Mouse (Mus musculus) 3T3-L1 (cell line): ENCODE results near the gene Rfx6.

Experiments used
- DNase-seq: peaks from one replicate; pipeline ENCODE4 v3.0.0-alpha.2; 2015; ENCODE audit warnings: low read depth, low spot score

Gene Rfx6

DNA sequence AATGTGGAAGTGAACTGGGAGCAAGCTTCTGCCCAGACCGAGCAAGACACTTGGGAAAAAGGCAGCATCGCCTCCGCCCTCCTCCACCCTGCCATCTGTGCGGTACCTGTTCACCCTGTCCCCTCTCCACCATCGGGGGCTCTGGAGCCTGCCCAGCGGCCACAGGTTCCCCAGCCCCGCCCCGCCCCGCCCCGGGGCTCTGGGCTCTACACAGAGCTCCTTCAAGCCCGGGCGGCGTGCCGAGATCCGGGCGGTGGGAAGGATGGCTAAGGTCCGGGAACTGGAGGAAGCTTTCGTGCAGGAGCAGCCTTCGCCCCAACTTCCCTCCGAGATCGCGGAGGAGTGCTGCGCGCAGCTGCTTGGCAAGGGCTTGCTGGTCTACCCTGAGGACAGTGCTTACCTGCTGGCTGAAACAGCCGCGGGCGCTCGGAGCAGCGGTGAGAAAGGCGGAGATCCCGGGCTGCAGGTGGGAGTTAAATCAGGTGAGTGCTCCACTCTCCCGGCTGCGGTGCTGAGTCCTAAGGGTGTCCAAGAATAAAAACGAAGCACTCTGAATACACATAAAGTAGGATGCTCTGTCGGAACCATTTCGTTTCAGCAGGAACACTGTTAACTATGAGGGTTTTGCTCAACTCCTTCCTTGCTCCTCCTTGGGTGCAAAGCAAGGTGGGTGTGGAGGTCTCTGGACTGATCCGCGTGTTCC, at the start of gene Rfx6:
Rfx6 (plus strand) TSS at position 209 of the 703 bp plus-strand sequence.
- no peak for DNase-seq

DNA sequence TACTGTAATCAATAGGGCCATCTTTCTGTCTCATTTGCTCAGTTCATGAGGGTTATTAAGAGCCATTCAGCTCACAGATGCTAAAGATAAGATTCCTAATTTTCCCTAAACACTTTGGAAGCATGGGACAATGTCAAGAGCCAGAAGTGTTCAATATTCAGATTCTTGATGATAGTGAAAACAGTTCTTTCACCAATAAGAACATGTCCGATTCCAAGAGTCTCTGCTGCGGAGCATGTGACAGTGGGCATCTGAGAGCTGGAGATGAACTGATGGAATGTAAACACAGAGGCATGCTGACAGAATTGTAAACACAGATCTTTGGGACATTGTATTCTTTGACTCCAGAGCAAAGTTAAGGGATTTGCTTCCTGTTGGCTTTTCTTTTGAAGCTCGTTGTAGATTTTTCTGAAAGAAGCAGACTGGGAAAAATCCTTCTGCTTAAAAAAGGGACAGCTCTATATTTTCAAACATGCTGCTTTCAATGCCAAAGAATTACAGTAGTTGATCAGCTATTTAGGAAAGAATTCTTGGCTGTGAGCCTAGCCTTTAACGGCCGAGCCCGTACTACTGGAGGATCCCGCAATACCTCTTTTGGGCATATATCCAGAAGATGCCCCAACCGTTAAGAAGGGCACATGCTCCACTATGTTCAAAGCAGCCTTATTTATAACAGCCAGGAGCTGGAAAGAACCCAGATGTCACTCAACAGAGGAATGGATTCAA, 46.0 kb upstream of the Rfx6 start, which contains the start of gene Gprc6a:
Gprc6a (minus strand) TSS at position 51 of the 726 bp plus-strand sequence.
- no peak for DNase-seq

DNA sequence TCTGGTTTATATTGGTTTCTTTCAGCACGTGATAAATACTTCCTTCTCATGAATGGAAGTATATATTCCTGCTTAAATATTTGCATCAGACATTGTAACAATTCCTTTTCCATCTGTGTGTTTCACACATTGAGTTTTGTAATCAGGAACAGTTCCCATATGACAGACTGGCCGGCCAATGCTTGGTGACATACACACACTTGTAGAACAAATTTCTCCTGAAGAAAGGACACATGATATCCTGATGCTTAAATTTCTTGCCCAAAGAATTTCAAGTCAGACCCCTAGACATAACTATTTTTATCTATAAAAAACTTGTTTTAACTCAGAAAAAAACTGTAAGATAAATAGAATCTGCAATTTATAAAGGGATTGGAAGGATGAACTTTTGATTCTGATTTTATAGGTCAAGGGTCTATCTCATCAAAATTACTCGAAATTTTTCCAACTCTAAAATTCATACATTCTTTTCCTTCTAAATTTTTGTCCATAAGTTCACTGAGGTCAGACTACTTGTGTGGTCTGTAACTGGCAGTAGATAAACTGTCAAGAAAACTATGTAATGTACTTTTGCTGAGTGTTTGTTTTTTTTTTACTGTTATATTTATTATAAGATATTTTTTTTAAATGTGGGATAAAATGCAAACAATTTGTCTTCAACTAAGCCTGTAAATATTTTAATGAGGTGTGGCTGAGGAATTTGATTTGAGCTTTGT, 27.9 kb upstream of the Rfx6 start:
- no peak for DNase-seq

DNA sequence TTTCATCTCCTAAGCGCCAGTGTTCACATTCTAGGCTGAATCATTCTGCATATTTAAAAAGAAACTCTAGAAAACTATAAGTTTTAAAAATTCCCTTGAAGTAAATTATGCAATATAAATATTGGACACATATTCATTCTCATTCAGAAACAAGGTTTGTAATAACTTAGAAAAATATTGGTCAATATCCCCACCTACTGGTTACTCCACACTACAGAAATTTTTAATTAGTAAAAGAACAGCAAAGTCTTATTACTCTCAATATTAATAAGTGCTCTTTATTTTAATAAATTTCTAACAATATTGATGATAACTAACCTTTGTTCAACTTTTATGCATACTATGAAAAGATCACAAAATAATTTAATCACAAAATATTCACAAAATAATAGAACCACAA, 20.2 kb upstream of the Rfx6 start:
- DNase-seq = peak; percentile 3

DNA sequence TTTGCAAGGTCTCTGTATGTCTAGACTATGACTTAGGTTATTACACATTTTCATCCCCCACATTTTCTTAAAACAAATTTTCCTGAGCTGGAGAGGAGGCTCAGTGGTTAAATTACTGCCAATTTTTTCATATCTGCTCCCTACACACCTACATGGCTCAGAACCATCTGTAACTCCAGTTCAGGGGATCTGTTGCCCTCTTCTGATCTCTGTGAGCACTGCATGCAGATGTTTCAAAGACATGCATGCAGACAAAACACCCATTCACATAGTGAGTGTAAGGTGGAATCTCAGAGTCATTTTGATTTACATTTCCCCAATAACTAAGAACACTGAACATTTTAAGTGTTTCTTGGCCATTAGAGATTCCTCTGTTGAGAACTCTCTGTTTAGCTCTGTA, 8.2 kb upstream of the Rfx6 start:
- no peak for DNase-seq

DNA sequence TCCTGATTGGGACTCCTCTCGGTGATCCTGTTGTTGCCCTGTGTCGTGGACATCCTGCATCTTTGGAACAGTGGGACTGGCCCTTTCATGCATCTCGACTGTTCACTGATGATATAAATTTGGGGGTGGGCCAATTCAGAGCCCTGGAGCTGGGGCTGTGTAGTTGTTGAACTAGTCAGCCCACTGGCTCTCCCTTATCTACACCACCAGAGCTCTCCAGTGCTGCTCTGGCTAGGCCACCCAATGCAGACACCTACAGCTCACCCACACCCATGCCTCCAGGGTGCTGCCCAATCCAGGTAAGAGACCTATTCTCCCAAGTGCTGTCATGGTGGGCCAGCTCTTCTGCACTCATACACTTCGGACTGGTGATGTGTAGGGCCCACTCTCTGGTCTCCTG, 6.0 kb upstream of the Rfx6 start:
- no peak for DNase-seq

DNA sequence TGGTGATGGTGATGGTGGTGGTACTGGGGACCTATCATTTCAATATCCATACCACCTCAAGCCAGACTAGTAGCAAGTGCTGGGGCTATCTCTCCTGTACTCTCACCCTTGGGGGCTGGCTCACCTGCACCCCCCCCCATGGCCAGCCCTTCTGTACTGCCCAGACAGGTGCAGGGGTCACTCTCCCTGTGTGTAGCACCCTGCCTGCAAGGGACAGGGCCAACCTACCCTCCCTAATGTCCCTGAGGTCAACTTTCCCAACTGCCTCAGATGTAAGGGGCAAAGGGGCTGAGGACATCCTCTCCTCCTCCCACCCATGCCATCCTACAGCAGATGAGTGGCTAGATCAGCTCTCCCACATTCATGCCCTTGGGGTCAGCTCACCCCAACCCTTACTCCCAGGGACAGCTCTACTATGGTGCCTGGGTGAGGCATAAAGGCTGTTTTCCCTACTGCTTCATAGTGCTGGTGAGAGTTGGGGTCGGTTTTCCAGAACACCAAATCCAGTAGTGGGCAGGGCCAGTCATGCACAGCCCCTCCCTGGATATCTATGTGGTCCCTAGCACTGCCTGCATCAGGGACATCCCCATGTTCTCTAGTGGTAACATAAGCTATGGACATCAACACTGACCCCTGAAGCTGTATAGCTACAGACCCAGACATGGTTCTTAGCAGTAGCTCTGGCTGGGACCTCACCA, 5.3 kb upstream of the Rfx6 start:
- DNase-seq = no peak

DNA sequence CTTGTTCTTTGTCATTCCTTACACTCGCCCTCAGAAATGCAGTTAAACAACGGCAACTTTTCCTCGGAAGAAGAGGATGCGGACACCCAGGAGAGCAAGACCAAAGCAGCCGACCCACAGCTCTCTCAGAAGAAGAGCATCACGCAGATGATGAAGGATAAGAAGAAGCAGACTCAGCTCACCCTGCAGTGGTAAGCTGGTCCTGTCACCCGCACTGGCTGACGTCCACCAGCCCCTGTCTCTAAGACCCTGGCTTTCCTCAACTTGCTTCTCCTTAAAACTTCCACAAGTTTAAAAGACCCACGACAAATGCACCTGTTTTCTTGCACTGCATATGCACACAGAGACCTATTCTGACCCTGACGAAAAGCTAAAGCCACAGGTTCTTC, 689 bp downstream of the Rfx6 start:
- no peak for DNase-seq

DNA sequence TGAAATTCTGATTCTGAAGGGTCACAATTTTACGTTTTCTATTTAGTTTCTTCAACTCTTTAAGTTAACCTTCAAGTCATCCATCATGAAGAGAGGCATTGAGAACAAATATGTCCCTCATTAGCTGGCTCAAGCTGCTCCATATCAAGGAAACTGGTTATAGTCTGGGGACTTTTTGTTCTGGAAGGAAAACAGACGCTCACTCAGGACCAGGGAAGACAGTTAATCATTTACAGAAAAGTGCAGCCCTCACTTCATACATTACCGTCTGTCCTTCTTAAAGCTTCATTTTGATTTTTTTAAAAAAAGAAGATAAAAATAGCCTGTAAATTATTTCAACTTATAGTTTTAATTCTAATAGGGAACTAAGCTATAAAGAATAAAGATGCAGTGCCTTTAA, 43.3 kb downstream of the Rfx6 start:
- no peak for DNase-seq

DNA sequence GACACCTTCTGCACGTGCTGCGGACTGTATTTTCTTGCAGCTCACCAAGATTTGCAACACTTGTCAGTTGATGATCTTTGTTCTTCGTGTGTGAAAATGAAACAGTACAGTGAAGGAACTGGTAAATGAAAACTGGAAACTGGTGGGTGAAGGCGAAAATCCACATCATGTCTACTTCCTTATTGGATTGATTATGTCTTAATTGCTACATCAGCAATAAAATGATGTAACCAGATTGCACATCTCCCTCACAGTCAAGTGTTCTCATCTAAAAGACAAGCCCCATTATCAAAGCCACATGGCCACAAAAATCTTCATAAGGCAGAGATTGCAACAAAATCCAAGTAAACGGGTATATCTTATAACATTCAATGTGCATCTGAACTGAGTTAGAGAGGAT, 83.9 kb downstream of the Rfx6 start:
- no peak for DNase-seq

DNA sequence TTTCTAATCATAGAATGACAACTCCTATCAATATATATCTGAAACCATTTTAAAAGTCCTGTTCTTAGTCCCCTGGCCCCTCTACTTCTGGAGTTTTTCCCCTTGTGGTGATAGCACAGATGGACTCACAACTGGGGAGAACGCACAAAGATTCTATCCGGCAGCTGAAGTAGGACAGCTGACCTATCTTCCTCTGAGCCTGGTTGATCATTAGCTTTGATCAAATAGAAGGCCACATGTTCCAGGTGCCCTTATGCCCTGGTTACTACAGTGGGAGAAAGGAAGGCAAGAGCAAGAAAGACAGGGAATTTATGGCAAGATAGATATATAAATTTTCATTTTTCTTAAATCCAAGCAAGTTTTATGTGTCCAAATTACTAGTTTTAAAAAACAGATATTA, 85.7 kb downstream of the Rfx6 start:
- DNase-seq = no peak

DNA sequence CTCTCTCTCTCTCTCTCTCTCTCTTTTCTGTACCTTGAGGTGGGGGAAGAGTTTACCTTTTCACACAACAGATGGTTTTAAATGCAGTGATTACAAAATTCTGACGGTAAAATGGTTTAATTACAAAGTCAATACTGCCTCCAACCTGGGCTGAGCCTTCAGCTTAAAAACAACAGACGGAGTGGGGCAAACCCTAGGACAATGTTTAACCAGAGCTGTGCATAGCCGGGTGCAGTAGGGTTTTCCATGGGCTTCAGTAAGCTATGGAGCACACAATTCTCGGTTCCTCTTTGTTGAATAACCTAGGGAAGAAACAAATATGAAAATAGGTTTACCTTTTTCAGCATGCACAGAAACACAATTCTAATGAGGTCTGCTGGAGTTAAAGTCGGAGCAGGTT, 90.9 kb downstream of the Rfx6 start:
- DNase-seq = no peak

DNA sequence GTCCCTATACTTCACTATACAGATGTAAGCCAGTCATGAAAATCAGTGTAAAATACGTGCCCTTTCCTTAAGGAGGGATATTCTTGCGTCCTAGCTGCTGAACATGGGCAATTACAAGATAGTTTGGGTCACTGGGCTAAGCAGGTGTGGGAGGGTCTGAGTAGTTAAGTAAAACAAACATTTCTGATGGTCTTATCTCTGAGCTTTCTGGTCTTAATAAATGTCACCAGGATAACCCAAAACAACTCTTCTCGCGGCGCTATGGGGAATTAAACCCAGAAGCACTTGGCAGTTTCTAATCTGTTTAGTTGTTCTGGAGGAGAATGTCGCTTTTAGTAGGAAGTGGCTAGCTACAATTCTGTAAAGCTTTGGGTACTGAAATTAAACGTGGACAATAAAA, 91.7 kb downstream of the Rfx6 start:
- DNase-seq = no peak

DNA sequence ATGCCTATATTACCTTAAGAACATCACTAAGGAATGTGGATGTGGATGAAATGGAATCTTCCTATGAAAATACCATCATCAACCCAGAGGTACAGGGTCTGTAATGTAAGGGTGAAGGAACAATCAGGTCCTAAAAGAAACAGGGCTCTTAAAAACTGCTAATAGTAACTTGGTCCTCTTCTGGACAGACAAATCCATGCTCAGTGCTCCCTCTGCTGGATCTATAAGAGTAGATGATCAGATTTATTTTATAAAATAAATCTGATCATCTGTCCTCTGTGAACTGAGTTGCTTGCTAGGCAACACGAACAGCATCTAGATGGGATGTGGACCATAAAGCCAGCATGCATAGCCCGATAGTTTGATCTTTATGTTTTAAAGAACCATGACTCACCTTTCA, 102.1 kb downstream of the Rfx6 start:
- peak; percentile 38 for DNase-seq
